Mouse (Mus musculus): ENCODE measurements around the gene Shoc2.
"Not testable (repeated sequence)": the region's sequence is repeated elsewhere in the genome, so short reads cannot be mapped to it uniquely, and the experiment has no call there.

Shoc2 gene

DNA sequence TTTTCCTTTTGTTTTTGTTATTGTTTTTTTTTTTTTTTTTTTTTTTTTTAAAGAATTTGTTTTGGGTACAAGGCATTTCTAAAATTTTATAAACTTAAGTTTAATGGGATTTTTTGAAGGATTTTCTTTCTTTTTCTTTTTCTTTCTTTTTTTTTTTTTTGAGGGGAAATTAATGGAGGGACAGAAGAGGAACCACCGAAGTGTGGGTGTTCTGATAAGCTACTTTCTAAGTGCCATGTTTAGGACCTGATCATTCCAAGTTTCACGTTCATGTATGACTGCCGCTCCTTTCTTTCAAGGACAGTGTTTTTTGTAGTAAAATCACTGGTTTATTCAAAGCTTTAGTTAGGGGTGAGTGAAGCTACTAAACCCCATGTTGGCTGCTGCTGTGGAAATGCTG lies 14.9 kb upstream of the Shoc2 start:
- in situ Hi-C loops (cut with MboI, MseI): no loop called here

DNA sequence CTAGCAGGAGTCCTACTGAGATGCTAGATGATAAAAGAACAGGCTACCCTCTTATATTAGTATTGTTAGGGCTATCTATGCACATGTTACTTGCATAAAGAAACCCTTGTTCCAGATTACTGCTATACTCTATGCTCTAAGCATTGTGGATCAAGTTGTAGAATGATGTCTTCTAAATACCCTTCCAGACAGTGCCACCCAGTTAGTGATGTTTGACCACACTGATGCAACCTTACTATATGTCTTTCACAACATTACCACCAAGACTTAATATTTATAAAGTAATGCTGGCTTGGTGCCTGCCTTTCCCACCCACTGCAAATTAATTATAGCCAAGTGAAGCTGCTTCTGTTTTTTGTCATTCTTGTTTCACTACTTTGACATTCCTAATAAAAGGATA lies 11.1 kb upstream of the Shoc2 start:
- in situ Hi-C loops (cut with MboI, MseI): no loop called here

DNA sequence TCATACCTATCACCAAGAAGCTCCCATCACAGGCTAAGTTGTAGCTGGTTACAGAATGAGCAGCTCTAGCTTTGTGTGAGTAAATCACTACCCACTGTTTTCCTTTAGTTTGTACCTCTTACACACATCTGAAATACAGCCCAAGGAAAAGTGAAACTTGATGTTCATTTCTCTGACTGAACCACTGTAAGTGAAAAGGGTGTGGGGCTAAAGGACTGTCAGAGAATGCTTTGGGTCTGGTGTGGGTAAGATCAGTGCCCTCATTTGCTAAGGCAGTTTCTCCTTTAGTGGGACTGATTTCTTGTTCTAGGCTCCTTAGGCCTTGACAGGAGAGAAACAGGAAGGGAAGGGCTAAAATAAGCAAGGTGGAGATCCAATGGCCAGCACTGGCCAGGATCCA lies 10.1 kb upstream of the Shoc2 start:
- in situ Hi-C loops (cut with MboI, MseI): no loop called here

DNA sequence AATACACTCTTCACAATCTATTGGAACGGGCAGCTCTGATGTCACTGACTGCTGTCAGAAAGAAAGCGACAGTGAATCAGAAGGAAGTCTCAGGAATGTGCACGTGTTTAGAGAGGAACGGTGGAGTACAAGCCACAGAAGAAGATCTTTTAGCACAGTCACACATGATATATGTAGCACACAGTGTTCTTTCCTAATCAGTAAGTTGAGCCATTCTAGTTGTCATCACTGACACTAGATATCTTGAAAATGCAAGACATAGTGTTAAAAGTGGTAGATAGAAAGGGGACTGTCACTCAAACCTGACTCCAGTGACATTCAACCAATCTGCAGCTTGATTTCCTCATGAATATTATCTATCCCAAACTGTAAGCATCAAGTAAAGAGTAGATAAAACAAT lies 4.6 kb upstream of the Shoc2 start:
- in situ Hi-C loops (cut with MboI, MseI): no loop called here

DNA sequence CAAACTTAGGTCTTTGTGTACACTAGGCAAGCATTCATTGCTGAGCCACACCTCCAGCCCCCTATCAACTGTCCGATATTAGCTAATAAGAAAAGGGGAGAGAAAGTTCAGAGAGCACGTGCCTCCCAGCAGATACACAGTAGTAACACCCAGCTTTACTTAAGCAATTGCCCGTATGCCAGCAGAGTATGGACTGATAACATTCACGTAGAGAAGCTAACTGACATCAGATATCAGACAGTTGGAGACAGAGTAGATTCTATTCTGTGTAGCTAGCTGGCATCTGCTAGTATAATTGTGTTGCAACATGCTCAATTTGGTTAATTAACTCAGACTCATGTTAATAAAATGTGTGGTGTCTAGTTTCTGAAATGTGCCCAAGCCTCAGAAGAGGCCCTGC lies 3.0 kb upstream of the Shoc2 start:
- in situ Hi-C loops (cut with MboI, MseI): no loop called here

DNA sequence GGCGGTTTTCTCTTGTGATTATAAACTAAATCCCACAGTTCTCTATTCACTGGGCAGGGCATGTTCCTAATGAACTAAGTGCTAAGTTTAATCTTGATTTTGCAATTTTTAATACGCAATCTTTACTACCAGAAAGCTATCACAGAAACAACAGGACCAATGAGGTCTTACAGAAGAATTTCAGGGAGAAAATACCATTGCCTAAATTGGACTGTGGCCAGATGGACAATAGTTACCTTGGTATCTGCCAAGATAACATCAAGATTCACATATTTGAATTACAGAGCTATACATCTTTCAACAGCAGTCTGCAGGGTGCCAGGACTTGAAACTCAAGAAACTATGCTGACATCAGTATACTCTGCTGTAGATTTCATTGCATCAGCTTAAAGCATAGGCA lies 1.8 kb upstream of the Shoc2 start:
- in situ Hi-C loops (cut with MboI, MseI): no loop called here

DNA sequence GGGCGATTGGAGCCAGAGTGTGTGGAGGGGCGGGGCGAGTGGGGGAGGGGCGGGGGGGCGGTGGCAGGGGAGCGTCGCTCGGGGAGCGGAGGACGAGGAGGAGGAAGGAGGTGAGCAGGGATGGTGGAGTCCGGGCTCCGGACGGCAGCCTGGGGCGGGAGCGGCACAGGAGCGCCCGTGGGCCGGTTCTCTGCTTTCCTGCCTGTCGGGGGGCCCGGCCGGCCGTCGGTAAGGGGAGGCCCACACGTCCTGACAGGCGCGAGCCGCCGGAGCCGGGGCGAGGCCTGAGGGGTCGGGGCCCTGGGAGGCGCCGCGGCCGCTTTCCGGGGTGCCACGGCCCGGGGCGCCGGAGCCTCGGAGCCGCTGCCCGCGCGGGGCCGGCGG lies 672 bp downstream of the Shoc2 start:
- in situ Hi-C loops (cut with MboI, MseI): no loop called here

DNA sequence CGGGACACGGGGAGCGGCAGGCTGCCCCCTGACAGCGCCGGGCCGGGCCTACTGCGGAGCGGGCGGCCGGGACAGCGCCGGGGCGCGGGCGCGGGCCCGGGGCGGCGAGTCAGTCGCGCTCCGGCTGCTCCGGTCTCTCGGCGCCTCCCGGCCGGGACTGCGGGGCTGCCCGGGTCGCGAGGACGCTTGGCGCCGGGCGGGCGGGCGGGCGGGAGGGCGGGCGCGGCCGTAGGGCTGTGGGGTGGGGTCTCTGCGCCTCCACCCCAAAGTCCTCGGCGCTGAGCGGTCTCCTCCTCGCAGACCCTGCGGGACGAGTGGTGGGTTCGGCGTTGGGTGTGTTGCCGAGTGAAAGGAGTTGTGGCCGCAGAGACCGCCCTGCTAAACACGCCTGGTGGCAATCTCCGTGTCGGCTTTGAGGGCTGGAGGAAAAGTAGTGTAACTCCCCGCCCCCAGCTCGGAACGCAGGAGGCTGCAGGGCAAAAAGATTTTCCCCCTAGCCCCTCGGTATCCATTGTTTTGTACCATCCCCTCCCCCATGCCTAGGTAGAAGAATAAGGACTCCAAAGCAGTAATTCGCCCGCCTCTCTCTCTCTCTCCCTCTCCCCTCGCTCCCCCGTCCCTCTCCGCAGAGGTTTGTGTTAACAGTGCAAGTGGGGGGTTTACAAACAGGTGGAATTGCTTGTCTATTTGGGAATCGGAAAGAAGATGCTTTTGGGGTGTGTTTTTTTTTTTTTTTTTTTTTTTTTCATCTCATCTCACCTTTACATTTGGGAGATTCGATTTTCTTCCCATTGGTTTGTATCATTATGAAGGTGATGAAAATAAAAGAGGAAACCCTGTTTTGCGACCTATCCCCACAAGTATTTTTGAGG lies 1.3 kb downstream of the Shoc2 start:
- in situ Hi-C loops (cut with MboI, MseI): no loop called here

DNA sequence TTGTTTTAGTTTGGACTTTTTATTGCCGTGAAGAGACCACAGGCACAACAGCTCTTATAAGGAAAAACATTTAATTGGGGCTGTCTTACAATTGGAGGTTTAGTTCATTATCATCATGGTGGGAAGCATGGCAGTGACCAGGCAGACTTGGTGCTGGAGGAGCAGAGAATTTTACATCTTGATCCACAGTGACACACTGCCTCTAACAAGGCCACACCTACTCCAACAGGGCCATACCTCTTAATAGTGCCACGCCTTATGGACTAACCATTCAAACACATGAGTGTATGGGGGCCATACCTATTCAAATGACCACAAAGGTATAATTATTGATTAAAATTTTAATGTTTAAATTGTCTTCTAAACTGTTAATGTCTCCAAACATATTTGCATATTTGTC lies 13.4 kb downstream of the Shoc2 start:
- in situ Hi-C loops (cut with MboI, MseI): no loop called here

DNA sequence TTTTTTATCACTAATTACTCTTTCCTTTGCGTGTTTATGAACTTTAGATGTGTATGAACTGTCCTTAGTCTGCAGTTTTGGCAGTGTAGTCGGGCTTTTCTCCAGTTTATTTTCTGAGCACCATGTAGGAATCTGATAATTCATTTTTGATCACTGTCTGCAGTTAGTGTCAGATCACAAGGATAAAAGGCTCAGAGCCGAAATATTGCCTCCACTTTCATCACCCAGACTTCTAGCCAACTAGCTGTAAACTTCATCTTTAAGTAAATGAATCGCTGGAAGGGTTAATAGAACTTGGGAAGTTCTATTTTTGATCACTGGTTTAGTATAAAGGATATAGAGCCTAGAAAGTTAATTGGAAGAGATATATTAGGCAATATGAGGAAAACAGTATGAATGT lies 18.4 kb downstream of the Shoc2 start:
- in situ Hi-C loops (cut with MboI, MseI): no loop called here

DNA sequence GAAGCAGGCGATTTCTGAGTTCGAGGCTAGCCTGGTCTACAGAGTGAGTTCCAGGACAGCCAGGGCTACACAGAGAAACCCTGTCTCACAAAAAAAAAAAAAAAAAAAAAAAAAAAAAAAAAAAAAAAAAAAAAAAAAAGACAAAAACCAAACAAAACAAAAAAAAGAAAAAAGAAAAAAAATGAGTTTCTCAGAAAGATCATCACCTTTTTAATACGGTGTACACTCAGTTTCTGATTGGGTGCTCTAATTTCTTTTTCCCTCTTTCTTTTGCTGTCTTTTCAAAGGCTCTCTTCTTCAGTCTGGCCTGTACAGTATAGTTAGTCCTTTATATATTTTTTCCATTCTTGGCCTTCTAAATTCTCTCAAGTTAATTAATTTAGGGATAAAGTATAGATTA lies 20.2 kb downstream of the Shoc2 start:
- in situ Hi-C loops (cut with MboI, MseI): not testable (repeated sequence)

DNA sequence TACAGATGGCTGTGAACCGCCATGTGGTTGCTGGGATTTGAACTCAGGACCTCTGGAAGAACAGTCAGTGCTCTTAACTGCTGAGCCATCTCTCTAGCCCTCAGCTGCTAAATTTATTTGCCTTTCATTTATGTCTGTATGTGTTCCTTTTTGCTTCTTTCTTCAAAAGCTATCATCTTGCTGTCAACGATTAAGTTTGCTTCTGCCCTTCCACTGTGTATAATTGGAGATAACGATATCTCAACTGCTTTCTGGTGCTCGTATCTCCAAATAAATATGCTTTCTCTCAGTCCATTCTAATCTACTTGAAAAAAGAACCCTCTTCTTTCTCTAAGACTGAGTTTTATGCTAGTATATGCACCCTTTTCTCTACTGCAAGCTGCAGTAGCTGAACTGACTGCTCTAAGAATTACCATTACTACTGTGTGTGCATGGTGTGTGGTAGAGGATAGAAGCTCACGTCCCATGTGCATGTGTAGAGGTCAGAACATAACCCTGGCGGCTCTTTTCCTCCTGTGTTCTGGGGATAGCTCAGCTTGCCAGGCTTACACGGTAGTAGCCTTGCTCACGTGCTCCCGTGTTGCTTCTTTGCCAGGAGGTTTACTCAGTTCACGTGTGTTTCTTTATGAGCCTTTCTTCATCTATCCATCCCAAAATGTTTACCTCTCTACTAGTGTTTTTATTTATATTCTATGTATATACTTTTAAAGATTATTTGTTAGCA lies 21.0 kb downstream of the Shoc2 start:
- in situ Hi-C loops (cut with MboI, MseI): no loop called here

DNA sequence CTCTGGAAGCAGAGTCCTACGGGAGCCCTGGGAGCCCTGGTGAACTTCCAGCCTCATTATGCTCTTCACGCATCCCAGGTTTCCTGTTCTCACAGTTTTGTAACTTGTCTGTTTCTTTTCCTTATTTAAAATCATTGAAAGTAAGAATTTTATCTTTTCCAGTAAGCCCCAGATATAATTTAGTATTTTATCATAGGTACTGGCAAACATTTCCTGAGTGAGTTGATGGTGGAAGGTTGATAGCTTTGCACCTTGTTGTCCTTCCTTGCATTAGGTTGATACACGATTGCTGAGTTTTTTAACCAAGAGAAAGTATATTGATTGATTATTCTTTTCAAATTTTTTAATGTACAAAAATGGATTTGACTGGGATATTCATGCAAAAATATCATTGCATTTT lies 25.1 kb downstream of the Shoc2 start:
- in situ Hi-C loops (cut with MboI, MseI): no loop called here

DNA sequence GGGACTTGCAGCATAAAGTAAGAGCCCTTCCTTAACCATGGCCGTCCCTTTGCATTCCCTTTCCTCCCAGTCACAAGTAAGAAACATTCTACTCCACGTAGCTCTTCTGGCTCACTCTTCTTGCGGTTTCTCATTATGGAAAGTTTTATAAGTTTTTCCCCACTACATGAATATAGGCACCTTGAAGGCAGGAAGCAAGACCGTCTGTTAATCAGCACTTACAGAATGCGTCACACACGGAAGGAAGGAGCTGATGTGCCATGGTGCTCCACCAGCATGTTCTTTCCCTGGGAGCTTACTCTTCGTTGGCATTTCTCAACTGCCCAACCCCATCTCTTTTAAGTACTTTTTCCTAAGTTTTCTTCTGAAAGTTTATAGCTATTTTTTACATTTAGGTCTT lies 27.8 kb downstream of the Shoc2 start:
- in situ Hi-C loops (cut with MboI, MseI): no loop called here

DNA sequence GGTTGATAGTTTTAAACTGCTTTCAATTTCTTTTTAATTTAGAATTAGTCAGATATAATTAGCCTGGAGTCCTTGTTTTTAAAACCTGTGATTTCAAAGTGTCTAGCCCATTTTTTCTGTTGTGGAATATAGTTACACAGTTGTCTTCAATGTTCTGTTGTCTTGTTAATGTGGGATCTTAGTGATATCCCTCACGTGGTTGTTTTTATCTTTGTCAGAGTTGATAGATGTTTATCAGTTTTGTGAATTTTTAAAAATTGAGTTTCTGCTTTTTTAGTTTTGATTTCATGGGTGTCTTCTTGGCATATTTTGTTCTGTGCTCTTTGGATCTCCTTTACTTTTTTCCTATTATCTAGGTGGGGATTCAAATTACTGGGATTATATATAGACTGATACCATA lies 29.6 kb downstream of the Shoc2 start:
- in situ Hi-C loops (cut with MboI, MseI): no loop called here

DNA sequence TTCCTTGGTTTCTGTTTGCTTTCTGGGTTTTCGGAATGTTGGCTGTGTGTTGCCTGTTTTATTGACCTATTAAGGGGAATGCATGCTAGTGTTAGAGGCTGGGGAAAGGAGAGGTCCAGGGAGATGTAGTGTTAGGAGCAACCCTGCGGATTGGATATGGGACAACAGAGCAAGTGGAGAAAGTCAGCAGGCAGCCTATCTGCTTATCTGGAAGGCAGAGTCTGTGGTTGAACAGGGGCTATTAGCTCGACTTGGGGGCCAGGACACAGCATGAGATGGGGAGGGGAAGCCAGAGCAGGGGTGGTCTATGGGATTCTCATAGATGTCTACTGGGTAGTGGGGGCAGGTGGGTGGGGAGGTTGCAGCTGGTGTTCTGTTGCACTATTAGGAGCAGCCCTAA lies 37.9 kb downstream of the Shoc2 start:
- in situ Hi-C loops (cut with MboI, MseI): no loop called here

DNA sequence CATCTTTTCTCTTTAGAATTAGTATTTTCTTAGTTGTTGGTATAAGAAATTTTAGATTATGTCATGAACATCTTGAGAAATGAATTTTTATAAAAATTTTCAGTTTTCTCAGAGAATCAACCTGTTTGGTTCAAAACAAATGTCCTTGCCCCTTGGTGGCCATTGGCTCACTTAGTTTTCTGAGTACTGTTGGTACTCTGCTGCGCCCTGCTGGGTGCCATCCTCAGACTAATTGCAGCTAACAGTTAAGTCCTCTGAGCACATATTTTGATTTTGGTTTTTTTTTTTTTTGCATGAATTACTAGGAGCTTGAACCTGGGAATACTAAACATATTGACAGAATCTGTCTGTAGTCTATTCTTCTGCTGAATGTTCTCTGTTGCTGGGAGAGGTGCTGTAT lies 39.2 kb downstream of the Shoc2 start:
- in situ Hi-C loops (cut with MboI, MseI): no loop called here

DNA sequence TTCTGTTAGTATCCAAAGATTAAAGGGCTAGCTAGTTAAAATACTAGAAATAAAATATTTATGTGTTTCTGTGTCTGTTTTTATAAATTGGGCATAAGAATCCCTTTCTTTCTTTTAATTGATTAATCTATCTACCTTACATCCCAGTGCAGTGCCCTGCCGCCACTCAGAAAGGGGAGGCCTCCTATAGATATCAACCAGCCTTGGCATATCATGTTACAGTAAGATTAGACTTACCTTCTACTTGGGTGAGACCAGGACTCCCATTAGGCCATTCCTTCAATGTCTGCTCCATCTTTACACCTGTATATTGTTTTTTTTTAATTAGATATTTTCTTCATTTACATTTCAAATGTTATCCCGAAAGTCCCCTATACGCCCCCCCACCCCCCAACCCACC lies 40.5 kb downstream of the Shoc2 start:
- in situ Hi-C loops (cut with MboI, MseI): no loop called here

DNA sequence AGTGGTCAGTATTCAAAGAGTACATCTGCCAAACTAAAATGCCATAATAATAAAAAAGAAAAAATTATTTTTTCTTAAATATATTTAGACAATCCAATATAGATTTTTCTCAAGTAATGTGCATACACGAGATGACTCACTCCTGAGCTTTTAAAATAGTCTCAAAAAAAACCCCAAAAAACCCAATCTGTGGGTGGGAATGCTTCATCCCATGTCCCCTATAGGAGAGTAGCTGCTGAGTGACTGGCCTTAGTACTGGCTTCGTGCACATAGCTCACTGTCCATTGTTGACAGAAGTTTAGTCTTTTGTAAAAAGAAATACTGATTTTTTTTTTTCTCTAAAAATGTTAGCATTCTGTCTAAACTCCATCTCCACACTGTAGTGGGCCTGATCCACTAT lies 46.4 kb downstream of the Shoc2 start:
- in situ Hi-C loops (cut with MboI, MseI): no loop called here

DNA sequence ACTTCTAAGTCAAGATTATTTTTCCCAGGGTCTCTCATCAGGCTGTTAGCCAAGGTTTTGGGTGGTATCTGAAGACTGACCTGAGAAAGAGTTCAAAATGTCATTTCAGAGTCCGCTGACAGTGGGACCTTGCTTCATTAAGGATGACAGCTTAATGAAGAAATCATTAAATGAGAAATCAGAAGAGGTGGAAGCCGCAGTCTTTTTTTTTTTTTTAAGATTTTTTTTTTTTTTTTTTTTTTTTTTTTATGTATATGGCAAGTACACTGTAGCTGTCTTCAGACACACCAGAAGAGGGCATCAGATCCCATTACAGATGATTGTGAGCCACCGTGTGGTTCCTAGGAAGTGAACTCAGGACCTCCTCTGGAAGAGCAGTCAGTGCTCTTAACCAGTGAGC lies 49.8 kb downstream of the Shoc2 start:
- in situ Hi-C loops (cut with MboI, MseI): no loop called here

DNA sequence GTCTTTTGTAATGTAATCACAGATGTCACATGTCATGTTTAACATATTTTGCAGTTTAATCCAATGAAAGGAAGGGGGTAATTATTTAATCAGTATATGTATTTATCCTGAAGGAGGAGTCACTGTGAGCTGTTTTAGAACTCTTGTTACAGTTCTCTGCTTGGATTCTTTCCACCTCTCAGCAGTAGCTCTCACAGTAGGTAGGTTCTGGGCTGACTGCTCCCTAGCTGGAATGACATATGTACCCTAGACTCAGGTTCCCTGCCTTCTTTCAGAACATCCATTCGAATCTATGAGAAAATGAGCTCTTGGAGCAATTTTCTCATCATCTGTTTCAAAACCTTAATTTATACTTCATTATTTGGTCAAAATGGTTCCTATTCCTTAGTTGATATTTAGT lies 50.2 kb downstream of the Shoc2 start:
- in situ Hi-C loops (cut with MboI, MseI): no loop called here

DNA sequence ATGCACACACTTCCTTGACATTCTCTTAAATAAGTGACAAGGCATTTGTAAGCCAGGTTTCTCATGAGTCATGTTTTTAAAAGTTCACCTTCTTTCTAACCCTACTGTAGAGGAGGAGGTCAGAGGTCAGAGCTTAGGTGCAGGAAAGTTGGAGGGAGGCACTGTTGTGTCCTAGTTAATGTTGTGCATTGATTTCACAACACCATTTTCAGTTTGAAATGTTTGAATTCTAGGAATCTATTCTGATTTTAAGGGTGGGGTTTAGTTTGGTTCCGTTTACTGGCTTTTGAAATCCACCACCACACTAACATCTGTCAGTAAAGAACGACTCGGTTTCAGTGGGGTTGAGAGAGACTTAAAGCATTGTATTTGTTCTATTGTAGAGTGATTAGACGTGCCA lies 66.9 kb downstream of the Shoc2 start:
- in situ Hi-C loops (cut with MboI, MseI): no loop called here

DNA sequence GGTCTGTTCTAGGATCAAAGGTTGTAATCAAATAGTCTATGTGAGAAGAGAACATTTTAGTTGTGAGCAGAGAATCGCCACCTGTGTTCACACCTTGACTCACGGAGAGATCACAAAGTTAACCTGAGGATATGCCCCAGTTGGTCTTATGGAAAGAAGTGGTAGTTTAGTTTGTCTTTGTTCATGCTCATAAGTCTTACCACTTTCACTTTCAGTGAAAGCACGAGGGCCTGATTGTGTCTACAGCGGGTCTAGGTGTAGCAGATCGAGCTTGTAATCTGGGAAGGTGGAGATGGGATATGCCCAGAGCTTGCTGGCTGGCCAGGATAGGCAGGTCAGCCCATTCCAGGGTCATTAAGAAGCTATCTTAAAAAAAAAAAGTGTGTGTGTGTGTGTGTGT lies 70.9 kb downstream of the Shoc2 start:
- in situ Hi-C loops (cut with MboI, MseI): no loop called here

Data from T-helper 17 cell (primary cell).